Mouse (Mus musculus) forebrain, embryonic 15.5 days (tissue): ENCODE data around the gene Plekhb2. TPM values are rescaled to one million over a fixed set of nuclear protein-coding genes. Genes with fewer than 3 reads are reported as not detected.

ENCODE experiments used
- ATAC-seq: fragments of 200-750 bp; cut with Nextera tagmentation; replicated peaks from 2 replicates; pipeline ENCODE4 v1.8.0; 2017; ENCODE audit warnings: mild to moderate bottlenecking, moderate TSS enrichment, moderate library complexity
- H3K27ac ChIP-seq: fragments of 300-500 bp; sonication (generic); replicated peaks from 2 replicates; pipeline ENCODE4 v1.5.1; 2015; ENCODE audit warnings: mild to moderate bottlenecking, inconsistent platforms
- H3K27me3 ChIP-seq: fragments of 300-500 bp; sonication (generic); 2 replicates; pipeline ENCODE4 v1.6.1; 2015; ENCODE audit warnings: inconsistent platforms
- H3K36me3 ChIP-seq: fragments of 300-500 bp; sonication (generic); 2 replicates; pipeline ENCODE4 v1.6.1; 2015; ENCODE audit warnings: mild to moderate bottlenecking, inconsistent platforms
- H3K4me1 ChIP-seq: fragments of 300-500 bp; sonication (generic); 2 replicates; pipeline ENCODE4 v1.6.1; 2015; ENCODE audit warnings: inconsistent platforms
- H3K4me2 ChIP-seq: fragments of 300-500 bp; sonication (generic); replicated peaks from 2 replicates; pipeline ENCODE4 v1.6.1; 2015; ENCODE audit warnings: mild to moderate bottlenecking, inconsistent platforms
- H3K4me3 ChIP-seq: fragments of 300-500 bp; sonication (generic); 2 replicates; pipeline ENCODE4 v1.5.1; 2015; ENCODE audit warnings: mild to moderate bottlenecking, inconsistent platforms
- H3K9ac ChIP-seq: fragments of 300-500 bp; sonication (generic); replicated peaks from 2 replicates; pipeline ENCODE4 v1.6.1; 2015; ENCODE audit warnings: mild to moderate bottlenecking, inconsistent platforms
- H3K9me3 ChIP-seq: fragments of 300-500 bp; sonication (generic); 2 replicates; pipeline ENCODE4 v1.6.1; 2016; ENCODE audit warnings: inconsistent platforms
- WGBS: fragments of 180-500 bp; shearing (Covaris S2); methylation state at CpG from one replicate; pipeline ENCODE4 v1.1.7; 2015; ENCODE audit warnings: mixed read lengths; 5-methylcytosine and 5-hydroxymethylcytosine counted together
- polyA plus RNA-seq: library from polyadenylated mRNA; unstranded; fragments of >200 nt; fragmentation: Nextera tagmentation; extraction: Ambion mirVana; gene quantifications from 2 replicates; pipeline ENCODE4 v1.2.1, GENCODE M21; 2015

Plekhb2 gene
- polyA plus RNA-seq, 1 experiment from 2014 or later: 71.8 TPM

- ATAC-seq: no peak
Measured at GRCm38 (mm10) chr1:34819225-34819910, 30.4 kb upstream of the Plekhb2 start.

GRCm38 (mm10) chr1:34821411-34821810, 28.4 kb upstream of the Plekhb2 start:
- Histone ChIP-seq H3K27ac (no peak overlapping the region), H3K9me3 (no peaks in the 10 kb centered on the region), H3K9ac (no peak overlapping the region), H3K36me3 (peaks cover 47% of the 10 kb centered on the region), H3K4me1 (peaks cover 7% of the 10 kb centered on the region; the same call in 1 of the 2 replicates), H3K4me3 (no peak overlapping the region), H3K4me2 (no peak overlapping the region), H3K27me3 (no peaks in the 10 kb centered on the region)
- no peak for ATAC-seq
- WGBS: 87% methylated on average over 2 of the region's 2 CpGs

More at GRCm38 (mm10) chr1:34819225-34819910, 30.4 kb upstream of the Plekhb2 start:
- H3K9me3 ChIP-seq: no peaks in the 10 kb centered on the region
- peaks cover 68% of the 10 kb centered on the region for H3K36me3 ChIP-seq
- no peak overlapping the region for H3K9ac ChIP-seq
- 95% methylated on average over 6 of the region's 6 CpGs for WGBS
- H3K4me1 ChIP-seq: no peaks in the 10 kb centered on the region
- no peaks in the 10 kb centered on the region for H3K27me3 ChIP-seq
- no peak overlapping the region for H3K27ac ChIP-seq
- H3K4me2 ChIP-seq: no peak overlapping the region
- H3K4me3 ChIP-seq: no peak overlapping the region

GRCm38 (mm10) chr1:34822003-34822402, 27.8 kb upstream of the Plekhb2 start:
- no peak overlapping the region for H3K4me2 ChIP-seq
- H3K27me3 ChIP-seq: no peaks in the 10 kb centered on the region
- H3K27ac ChIP-seq: no peak overlapping the region
- no peak overlapping the region for H3K4me3 ChIP-seq
- ATAC-seq: no peak
- no peaks in the 10 kb centered on the region for H3K9me3 ChIP-seq
- H3K4me1 ChIP-seq: peaks cover 7% of the 10 kb centered on the region; the same call in 1 of the 2 replicates
- peaks cover 42% of the 10 kb centered on the region for H3K36me3 ChIP-seq
- WGBS: 86% methylated on average over 7 of the region's 7 CpGs
- no peak overlapping the region for H3K9ac ChIP-seq

GRCm38 (mm10) chr1:34822746-34823145, 27.0 kb upstream of the Plekhb2 start:
- ATAC-seq: no peak
- Histone ChIP-seq H3K4me1 (peaks cover 7% of the 10 kb centered on the region; the same call in 1 of the 2 replicates), H3K27ac (no peak overlapping the region), H3K4me3 (no peak overlapping the region), H3K4me2 (no peak overlapping the region), H3K9ac (no peak overlapping the region), H3K36me3 (peaks cover 41% of the 10 kb centered on the region), H3K9me3 (no peaks in the 10 kb centered on the region), H3K27me3 (no peaks in the 10 kb centered on the region)
- 90% methylated on average over 7 of the region's 7 CpGs for WGBS

GRCm38 (mm10) chr1:34823353-34823752, 26.4 kb upstream of the Plekhb2 start:
- no peak for ATAC-seq
- Histone ChIP-seq H3K27me3 (no peaks in the 10 kb centered on the region), H3K36me3 (peaks cover 36% of the 10 kb centered on the region), H3K4me1 (peaks cover 7% of the 10 kb centered on the region; the same call in 1 of the 2 replicates), H3K9ac (no peak overlapping the region), H3K27ac (no peak overlapping the region), H3K4me3 (no peak overlapping the region), H3K4me2 (no peak overlapping the region), H3K9me3 (no peaks in the 10 kb centered on the region)
- WGBS: 87% methylated on average over 6 of the region's 6 CpGs

- Histone ChIP-seq H3K4me1 (peaks cover 10% of the 10 kb centered on the region; the same call in 1 of the 2 replicates), H3K9me3 (no peaks in the 10 kb centered on the region), H3K36me3 (peaks cover 33% of the 10 kb centered on the region), H3K27me3 (no peaks in the 10 kb centered on the region), H3K27ac (no peak overlapping the region), H3K4me3 (no peak overlapping the region), H3K9ac (no peak overlapping the region), H3K4me2 (no peak overlapping the region)
- 88% methylated on average over 8 of the region's 8 CpGs for WGBS
- no peak for ATAC-seq
Measured at GRCm38 (mm10) chr1:34824208-34824607, 25.6 kb upstream of the Plekhb2 start.

GRCm38 (mm10) chr1:34825909-34826308, 23.9 kb upstream of the Plekhb2 start:
- H3K27me3 ChIP-seq: no peaks in the 10 kb centered on the region
- H3K4me3 ChIP-seq: no peak overlapping the region
- H3K9me3 ChIP-seq: no peaks in the 10 kb centered on the region
- H3K27ac ChIP-seq: no peak overlapping the region
- peaks cover 18% of the 10 kb centered on the region for H3K4me1 ChIP-seq
- H3K4me2 ChIP-seq: no peak overlapping the region
- H3K9ac ChIP-seq: no peak overlapping the region
- ATAC-seq: no peak
- WGBS: 79% methylated on average over 9 of the region's 9 CpGs
- H3K36me3 ChIP-seq: peaks cover 26% of the 10 kb centered on the region

GRCm38 (mm10) chr1:34827900-34828299, 21.9 kb upstream of the Plekhb2 start:
- H3K9me3 ChIP-seq: no peaks in the 10 kb centered on the region
- no peak overlapping the region for H3K27ac ChIP-seq
- no peaks in the 10 kb centered on the region for H3K27me3 ChIP-seq
- 88% methylated on average over 7 of the region's 7 CpGs for WGBS
- H3K4me2 ChIP-seq: no peak overlapping the region
- ATAC-seq: no peak
- peaks cover 20% of the 10 kb centered on the region for H3K4me1 ChIP-seq
- H3K4me3 ChIP-seq: no peak overlapping the region
- H3K9ac ChIP-seq: no peak overlapping the region
- peaks cover 17% of the 10 kb centered on the region for H3K36me3 ChIP-seq

GRCm38 (mm10) chr1:34828528-34829294, 21.1 kb upstream of the Plekhb2 start:
- no peak for ATAC-seq
- Histone ChIP-seq H3K9me3 (no peaks in the 10 kb centered on the region), H3K27ac (no peak overlapping the region), H3K4me3 (no peak overlapping the region), H3K4me1 (peaks cover 26% of the 10 kb centered on the region), H3K27me3 (no peaks in the 10 kb centered on the region), H3K9ac (no peak overlapping the region), H3K4me2 (no peak overlapping the region), H3K36me3 (peaks cover 21% of the 10 kb centered on the region)
- WGBS: 87% methylated on average over 5 of the region's 5 CpGs

- Histone ChIP-seq H3K27ac (no peak overlapping the region), H3K36me3 (peaks cover 41% of the 10 kb centered on the region), H3K27me3 (no peaks in the 10 kb centered on the region), H3K4me3 (no peak overlapping the region), H3K4me1 (peaks cover 25% of the 10 kb centered on the region), H3K4me2 (no peak overlapping the region), H3K9me3 (no peaks in the 10 kb centered on the region), H3K9ac (no peak overlapping the region)
- 78% methylated on average over 2 of the region's 2 CpGs for WGBS
- ATAC-seq: no peak
Measured at GRCm38 (mm10) chr1:34830934-34831333, 18.8 kb upstream of the Plekhb2 start.

- Histone ChIP-seq H3K27me3 (no peaks in the 10 kb centered on the region), H3K9ac (no peak overlapping the region), H3K36me3 (peaks cover 44% of the 10 kb centered on the region), H3K9me3 (no peaks in the 10 kb centered on the region), H3K4me1 (peaks cover 26% of the 10 kb centered on the region), H3K27ac (no peak overlapping the region), H3K4me2 (no peak overlapping the region), H3K4me3 (no peak overlapping the region)
- no peak for ATAC-seq
- 81% methylated on average over 1 of the region's 1 CpGs for WGBS
Measured at GRCm38 (mm10) chr1:34831381-34831780, 18.4 kb upstream of the Plekhb2 start.

GRCm38 (mm10) chr1:34834904-34835303, 14.9 kb upstream of the Plekhb2 start:
- Histone ChIP-seq H3K9me3 (no peaks in the 10 kb centered on the region), H3K27ac (no peak overlapping the region), H3K9ac (no peak overlapping the region), H3K4me3 (no peak overlapping the region), H3K27me3 (no peaks in the 10 kb centered on the region), H3K4me2 (no peak overlapping the region), H3K4me1 (peaks cover 46% of the 10 kb centered on the region), H3K36me3 (peaks cover 32% of the 10 kb centered on the region)
- WGBS: 87% methylated on average over 2 of the region's 2 CpGs
- ATAC-seq: no peak
